Mouse (Mus musculus) CD8-positive naive resting alpha-beta T cell, adult 57 days (primary cell): ENCODE measurements around the gene Pde10a. TPM values are rescaled to one million over a fixed set of nuclear protein-coding genes. Genes with fewer than 3 reads are reported as not detected.

ENCODE experiments used
- total RNA-seq: library from RNA; stranded (reverse); gene quantifications from one replicate; pipeline ENCODE4 v1.2.4, GENCODE M21; 2023

The Pde10a gene
- not detected for total RNA-seq

DNA sequence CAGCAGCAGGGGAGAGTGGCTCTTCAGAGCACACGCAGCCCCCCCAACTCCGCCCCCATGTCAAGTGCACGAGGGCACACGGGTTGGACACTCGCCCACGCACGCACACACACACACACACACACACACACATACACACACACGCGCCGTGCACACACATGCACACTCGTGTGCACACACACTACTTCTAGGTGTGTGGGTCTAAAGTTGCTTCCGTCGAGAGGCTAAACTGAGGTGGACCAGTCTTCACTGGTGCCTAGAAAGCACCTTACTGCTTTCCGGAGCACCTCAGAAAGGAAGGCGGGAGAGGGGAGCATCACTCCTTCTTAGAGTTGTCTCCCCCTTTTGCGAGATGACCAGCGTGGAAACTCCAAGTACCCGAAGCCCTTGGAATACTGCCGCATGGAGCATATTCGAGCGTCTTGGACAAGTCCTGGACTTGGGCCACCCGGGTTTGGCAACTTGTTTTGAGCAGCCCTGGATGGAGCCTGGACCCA is at the start of gene Pde10a:
TSS of gene Pde10a (plus strand) at position 148 of the 497 bp plus-strand sequence.

DNA sequence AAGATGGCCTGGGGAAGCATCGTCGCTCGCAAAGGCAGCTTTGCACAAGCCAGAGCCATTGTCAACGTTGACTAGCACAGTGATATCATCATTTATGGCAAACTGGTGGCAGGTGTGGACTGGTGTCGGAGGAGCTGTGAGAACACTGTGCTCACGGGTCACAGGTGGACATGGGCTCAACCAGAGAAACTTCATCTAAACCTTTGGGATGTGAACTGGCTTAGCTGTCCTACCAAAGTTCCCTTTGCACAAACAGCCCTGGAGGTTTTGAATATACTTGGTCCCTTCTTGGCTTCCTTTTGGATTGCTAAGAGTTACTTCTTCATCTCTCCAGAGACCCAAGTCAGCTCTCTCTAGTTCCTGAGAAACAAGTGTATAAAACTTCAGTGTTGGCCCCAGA is 41.7 kb downstream of the Pde10a start, which contains the start of gene Gm17087:
TSS of gene Gm17087 (minus strand) at position 101 of the 400 bp plus-strand sequence.

DNA sequence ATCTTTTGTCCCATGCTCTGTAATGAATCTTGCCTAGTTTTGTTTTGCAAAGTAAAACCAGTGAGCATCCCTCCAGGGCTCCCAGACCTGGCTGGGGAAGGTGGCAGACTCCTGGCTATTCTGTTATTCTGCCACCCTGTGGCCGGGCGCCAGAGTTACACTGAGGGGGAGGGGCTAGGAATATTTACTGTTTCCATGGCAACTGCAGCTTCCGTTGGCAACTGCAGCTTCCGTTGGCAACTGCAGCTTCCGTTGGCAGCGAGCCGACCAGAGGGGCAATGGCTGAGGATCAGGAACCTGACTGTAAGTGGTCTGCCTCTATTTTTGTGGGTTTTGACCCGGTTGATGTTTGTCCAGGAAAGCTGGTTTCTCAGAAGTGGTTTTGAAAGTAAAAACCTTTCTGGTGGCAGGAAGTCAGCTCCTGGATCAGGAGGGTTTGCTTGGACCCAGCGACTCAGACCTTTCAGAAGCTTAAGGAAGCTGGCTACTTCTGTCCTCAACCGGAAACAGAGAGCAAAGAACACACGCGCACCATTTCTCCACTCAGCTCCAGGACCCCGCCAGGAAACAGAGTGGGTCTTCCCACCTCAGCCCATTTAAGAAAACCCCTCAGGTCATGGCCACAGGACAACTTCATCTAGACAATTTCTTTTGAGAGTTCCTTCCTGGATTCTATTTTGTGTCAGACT is 463.1 kb downstream of the Pde10a start, which contains the start of gene 1700010I14Rik:
TSS of gene 1700010I14Rik (plus strand) at position 215 of the 689 bp plus-strand sequence.

Other genes starting within 250 kb of the Pde10a start
- gene Mpc1, start 242.5 kb upstream of the Pde10a start, total RNA-seq, result 41.7 TPM
- 84.1 TPM for gene Sft2d1, start 214.3 kb upstream of the Pde10a start, total RNA-seq
- gene Prr18, start 187.9 kb upstream of the Pde10a start, total RNA-seq, result 0.64 TPM
- 0.64 TPM for gene T2, start 169.4 kb upstream of the Pde10a start, total RNA-seq
- gene T, start 90.9 kb upstream of the Pde10a start, total RNA-seq, result not detected
- gene Gm17087, start 41.6 kb downstream of the Pde10a start, total RNA-seq, result not detected